Mouse (Mus musculus) erythroblast, embryonic 14.5 days (primary cell): ENCODE results near the gene Thsd7a. TPM values are rescaled to one million over a fixed set of nuclear protein-coding genes. Genes with fewer than 3 reads are reported as not detected.

ENCODE experiments used
- H3K27me3 ChIP-seq: 2 replicates; pipeline ENCODE4 v1.6.1; 2012; ENCODE audit warnings: inconsistent platforms; ENCODE audit not compliant: control insufficient read depth
- H3K36me3 ChIP-seq: 2 replicates; pipeline ENCODE4 v1.6.1; 2012; ENCODE audit warnings: mild to moderate bottlenecking, inconsistent platforms; ENCODE audit not compliant: control insufficient read depth
- H3K4me1 ChIP-seq: 2 replicates; pipeline ENCODE4 v1.6.1; 2012; ENCODE audit warnings: inconsistent platforms; ENCODE audit not compliant: control insufficient read depth
- H3K4me3 ChIP-seq: replicated peaks from 2 replicates; pipeline ENCODE3; 2012; ENCODE audit warnings: moderate library complexity, mild to moderate bottlenecking, inconsistent platforms
- H3K9me3 ChIP-seq: 2 replicates; pipeline ENCODE4 v1.6.1; 2012; ENCODE audit warnings: low read length, inconsistent platforms, mixed read lengths; ENCODE audit not compliant: control insufficient read depth
- GATA1 ChIP-seq: IDR thresholded peaks from 2 replicates; pipeline ENCODE4 v1.6.1; 2012; ENCODE audit warnings: low read length, inconsistent platforms, mixed read lengths
- TAL1 ChIP-seq: IDR thresholded peaks from 3 replicates; pipeline ENCODE4 v1.6.1; 2012; ENCODE audit warnings: low read length, inconsistent platforms, mixed read lengths
- polyA plus RNA-seq: library from polyadenylated mRNA; stranded (reverse); fragments of >175 nt; gene quantifications from 2 replicates; pipeline ENCODE4 v1.2.3, GENCODE M21; 2012

The Thsd7a gene
- polyA plus RNA-seq, 1 experiment: not detected

DNA sequence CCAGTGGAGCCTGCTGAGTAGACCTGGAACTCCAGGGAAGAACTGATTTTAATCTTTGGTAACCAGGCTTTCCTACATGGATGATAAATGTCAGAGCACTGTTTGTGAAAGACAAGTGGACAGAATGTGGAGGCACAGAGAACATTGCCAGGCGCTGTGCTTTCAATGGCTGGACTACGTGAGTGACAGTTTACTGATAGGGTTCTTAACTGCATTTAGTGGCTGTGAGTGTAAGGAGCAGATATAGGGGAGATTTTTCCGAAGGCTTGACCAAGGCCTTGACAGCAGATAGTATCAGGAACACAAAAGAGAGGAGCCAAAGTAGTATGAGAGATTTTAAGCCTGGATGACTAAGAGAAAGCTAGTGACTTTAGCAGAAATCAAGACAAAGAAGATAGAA, 295.1 kb downstream of the Thsd7a start:
- no peaks in the 10 kb centered on the region for H3K4me1 ChIP-seq
- H3K36me3 ChIP-seq: no peaks in the 10 kb centered on the region
- H3K4me3 ChIP-seq: no peak overlapping the region
- TF ChIP-seq GATA1 (no peak), TAL1 (no peak)
- H3K27me3 ChIP-seq: no peaks in the 10 kb centered on the region
- no peaks in the 10 kb centered on the region for H3K9me3 ChIP-seq

DNA sequence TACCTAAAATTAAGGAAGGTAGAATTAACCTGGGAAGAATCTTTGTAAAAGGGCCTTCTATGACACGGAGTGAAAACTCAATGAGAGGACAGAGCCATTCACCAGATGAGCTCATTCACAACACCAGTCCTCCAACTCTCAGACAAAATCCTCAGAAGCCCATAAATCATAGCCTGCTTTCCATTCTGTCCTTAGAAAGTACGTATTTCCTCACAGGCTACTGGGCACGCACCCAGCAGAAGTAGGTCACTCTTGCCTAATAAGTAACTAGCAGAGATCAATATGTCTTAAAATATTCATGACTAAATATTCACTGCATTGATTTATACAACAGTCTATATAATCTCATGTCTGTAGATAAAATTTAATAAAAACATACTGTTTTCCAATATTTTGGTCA, 300.4 kb downstream of the Thsd7a start:
- Histone ChIP-seq H3K9me3 (no peaks in the 10 kb centered on the region), H3K4me3 (no peak overlapping the region), H3K4me1 (no peaks in the 10 kb centered on the region), H3K27me3 (no peaks in the 10 kb centered on the region), H3K36me3 (no peaks in the 10 kb centered on the region)
- TF ChIP-seq TAL1: no peak
- TF ChIP-seq GATA1: no peak

GRCm38 (mm10) chr6:12445486-12445885, 303.7 kb downstream of the Thsd7a start:
- TF ChIP-seq GATA1 (no peak), TAL1 (no peak)
- H3K36me3 ChIP-seq: no peaks in the 10 kb centered on the region
- no peaks in the 10 kb centered on the region for H3K4me1 ChIP-seq
- no peaks in the 10 kb centered on the region for H3K9me3 ChIP-seq
- no peaks in the 10 kb centered on the region for H3K27me3 ChIP-seq
- H3K4me3 ChIP-seq: no peak overlapping the region

GRCm38 (mm10) chr6:12439561-12439960, 309.6 kb downstream of the Thsd7a start:
- H3K27me3 ChIP-seq: no peaks in the 10 kb centered on the region
- H3K36me3 ChIP-seq: no peaks in the 10 kb centered on the region
- no peak overlapping the region for H3K4me3 ChIP-seq
- no peaks in the 10 kb centered on the region for H3K9me3 ChIP-seq
- H3K4me1 ChIP-seq: no peaks in the 10 kb centered on the region
- TF ChIP-seq GATA1: no peak
- TF ChIP-seq TAL1: no peak

- no peaks in the 10 kb centered on the region for H3K36me3 ChIP-seq
- H3K27me3 ChIP-seq: no peaks in the 10 kb centered on the region
- H3K4me1 ChIP-seq: no peaks in the 10 kb centered on the region
- peaks cover 4% of the 10 kb centered on the region; the same call in 1 of the 2 replicates for H3K9me3 ChIP-seq
- TF ChIP-seq TAL1 (no peak), GATA1 (no peak)
- no peak overlapping the region for H3K4me3 ChIP-seq
Observed at GRCm38 (mm10) chr6:12419070-12419469, 330.1 kb downstream of the Thsd7a start.

DNA sequence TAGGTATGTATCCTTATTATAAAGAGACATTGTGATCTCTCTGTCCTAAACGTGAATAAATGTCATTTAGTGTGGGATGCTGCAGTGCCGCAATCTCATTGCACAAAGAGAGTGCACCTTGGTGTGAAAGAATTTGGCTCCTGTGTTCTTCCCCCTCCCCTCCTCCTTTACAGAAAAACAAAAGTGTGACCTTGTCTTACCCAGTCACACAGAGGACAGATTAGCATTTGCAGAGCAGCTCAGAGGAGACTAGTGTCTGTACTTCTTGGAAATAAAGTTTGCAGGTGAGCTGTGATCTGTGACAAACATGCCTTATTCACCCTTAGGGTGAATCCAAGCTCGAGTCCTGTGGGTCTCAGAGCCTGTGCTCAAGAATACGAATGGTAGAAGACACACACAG, 332.2 kb downstream of the Thsd7a start:
- TF ChIP-seq GATA1: no peak
- no peak for TF ChIP-seq TAL1
- Histone ChIP-seq H3K4me1 (no peaks in the 10 kb centered on the region), H3K4me3 (no peak overlapping the region), H3K9me3 (peaks cover 4% of the 10 kb centered on the region; the same call in 1 of the 2 replicates), H3K27me3 (no peaks in the 10 kb centered on the region), H3K36me3 (no peaks in the 10 kb centered on the region)

- TF ChIP-seq TAL1 (no peak), GATA1 (no peak)
- Histone ChIP-seq H3K4me3 (no peak overlapping the region), H3K9me3 (no peaks in the 10 kb centered on the region), H3K27me3 (no peaks in the 10 kb centered on the region), H3K4me1 (no peaks in the 10 kb centered on the region), H3K36me3 (no peaks in the 10 kb centered on the region)
Observed at GRCm38 (mm10) chr6:12404441-12404840, 344.8 kb downstream of the Thsd7a start.

DNA sequence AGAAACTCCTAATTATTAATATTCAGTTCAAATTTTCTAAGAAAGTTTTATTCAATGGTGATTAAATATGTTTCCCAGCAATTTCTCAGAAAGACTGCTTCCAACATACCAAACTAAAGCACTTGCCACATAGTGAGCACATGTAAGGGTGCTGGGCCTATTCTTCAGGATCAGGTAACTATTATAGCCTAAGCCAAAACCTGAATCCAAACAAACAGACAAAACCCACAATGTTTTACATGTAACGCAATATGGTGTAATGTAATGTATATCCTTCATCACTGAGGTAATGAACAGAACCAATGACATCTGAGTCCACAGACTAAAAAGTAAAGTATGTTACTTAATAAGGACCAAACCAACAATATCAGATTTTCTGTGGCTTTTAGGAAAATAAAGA, 346.2 kb downstream of the Thsd7a start:
- TF ChIP-seq GATA1 (no peak), TAL1 (no peak)
- no peaks in the 10 kb centered on the region for H3K4me1 ChIP-seq
- H3K4me3 ChIP-seq: no peak overlapping the region

DNA sequence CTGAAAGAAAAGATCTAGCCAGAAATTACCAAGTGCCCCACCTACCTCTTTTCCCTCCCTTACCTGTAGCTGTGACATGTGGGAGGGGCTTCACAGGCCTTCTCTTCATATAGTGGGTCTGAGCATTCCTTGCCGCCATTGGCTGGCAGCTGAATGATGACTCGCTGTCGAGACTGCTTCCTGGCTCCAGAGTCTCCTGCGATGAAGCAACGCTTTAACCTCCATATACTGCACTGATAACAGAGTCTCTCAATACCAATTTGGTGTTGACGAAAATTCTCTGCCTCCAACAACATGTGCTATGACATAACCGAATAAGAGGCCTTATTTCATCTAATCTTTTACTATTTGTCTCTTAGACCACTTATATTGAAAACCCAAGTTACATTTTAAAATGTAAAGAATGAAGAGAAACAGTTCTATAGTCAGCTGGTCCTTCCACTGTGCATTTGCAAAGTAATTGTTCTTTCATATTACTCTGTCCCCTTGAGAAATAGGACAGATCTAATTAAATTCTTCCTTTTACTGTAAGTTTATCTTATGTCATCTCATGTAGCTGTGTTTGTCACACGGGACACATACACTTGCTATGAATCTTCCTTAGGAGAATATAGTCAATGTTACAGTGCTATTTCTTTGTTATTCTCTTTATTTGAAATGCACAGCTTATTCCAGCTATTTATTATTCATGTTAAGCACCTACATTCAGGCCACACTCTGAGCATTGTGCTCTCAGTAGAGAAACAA, 351.3 kb downstream of the Thsd7a start:
- no peaks in the 10 kb centered on the region for H3K9me3 ChIP-seq
- no peaks in the 10 kb centered on the region for H3K36me3 ChIP-seq
- H3K4me3 ChIP-seq: no peak overlapping the region
- H3K4me1 ChIP-seq: no peaks in the 10 kb centered on the region
- TF ChIP-seq TAL1: no peak
- TF ChIP-seq GATA1: no peak
- H3K27me3 ChIP-seq: no peaks in the 10 kb centered on the region

More for the DNA sequence above, 346.2 kb downstream of the Thsd7a start:
- Histone ChIP-seq H3K9me3 (no peaks in the 10 kb centered on the region), H3K36me3 (no peaks in the 10 kb centered on the region), H3K27me3 (no peaks in the 10 kb centered on the region)
